23 mouse cellular contexts compared by ENCODE assay signal in genomic region chr13:118849541-118849940, GRCm38 (mm10).
DNase-seq lines count a peak whose midpoint lies in the region; ATAC-seq lines count a peak whose summit lies in the region.
"Had no signal": no experiment of that assay in that cellular context is flagged by ENCODE, and none has a peak within 500 bp of the region (broad histone marks: within the 10 kb centered on the region; RNA-seq: fewer than 3 reads in every experiment).

No protein-coding gene starts in this region.

- DNase-seq in frontal cortex, adult 2 months (ENCODE audit: extremely low spot score in 1 of 2, low spot score in 1 of 2), result peak; percentile 32 to 66
- no peak for DNase-seq in frontal cortex, postnatal 14 days (ENCODE audit: low spot score in 2 of 2)
- no peak for DNase-seq in limb, embryonic 10.5 days (ENCODE audit: low spot score)
- peak; percentile 28 for DNase-seq in adipocyte (ENCODE audit: low spot score)
- DNase-seq in lung, postnatal 14 days, result peak; percentile 1
- no peak for DNase-seq in kidney, adult 11 months
- no peak for DNase-seq in layer of hippocampus, adult 8-10 months (ENCODE audit: low spot score in 2 of 2)
- DNase-seq: B cell, adult 2 months; cerebellum, postnatal 14 days; embryo, embryonic 11 days; gastrocnemius, postnatal 10 days; kidney, adult 8-10 months; kidney, postnatal 25 days; layer of hippocampus, adult 9-11 months; thymus, adult 2 months had no signal

- H3K4me3 ChIP-seq in limb, embryonic 15.5 days, result no peak overlapping the region
- no peak overlapping the region for H3K4me3 ChIP-seq in limb, embryonic 10.5 days
- H3K4me3 ChIP-seq: erythroblast, embryonic 14.5 days; limb, embryonic 12.5 days; neural tube, embryonic 12.5 days had no signal

- WGBS in limb, embryonic 15.5 days, result 75% methylated on average over 5 of the region's 5 CpGs
- 95% methylated on average over 5 of the region's 5 CpGs for WGBS in limb, embryonic 10.5 days

- ATAC-seq in limb, embryonic 15.5 days (ENCODE audit: insufficient number of reproducible peaks, low FRiP score, low TSS enrichment, low read depth), result no peak
- ATAC-seq: forebrain, embryonic 14.5 days had no signal

- H3K27me3 ChIP-seq in limb, embryonic 15.5 days, result no peaks in the 10 kb centered on the region
- H3K27me3 ChIP-seq in limb, embryonic 10.5 days (ENCODE audit: low read depth, poor library complexity, severe bottlenecking), result no peaks in the 10 kb centered on the region
- H3K27me3 ChIP-seq: limb, embryonic 12.5 days; neural tube, embryonic 12.5 days had no signal

- H3K27ac ChIP-seq in limb, embryonic 15.5 days, result 0 out of 2 replicates have a peak overlapping the region, but pooled peaks have one; percentile 2
- no peak overlapping the region for H3K27ac ChIP-seq in limb, embryonic 10.5 days
- H3K27ac ChIP-seq: limb, embryonic 12.5 days; liver, embryonic 14.5 days; macrophage; neural tube, embryonic 12.5 days had no signal

- no peaks in the 10 kb centered on the region for H3K36me3 ChIP-seq in limb, embryonic 15.5 days
- H3K36me3 ChIP-seq in limb, embryonic 10.5 days, result no peaks in the 10 kb centered on the region
- H3K36me3 ChIP-seq: limb, embryonic 12.5 days; neural tube, embryonic 12.5 days had no signal

- H3K9me3 ChIP-seq in limb, embryonic 15.5 days, result no peaks in the 10 kb centered on the region
- H3K9me3 ChIP-seq in limb, embryonic 10.5 days (replicated peaks), result no peaks in the 10 kb centered on the region
- H3K9me3 ChIP-seq: limb, embryonic 12.5 days; neural tube, embryonic 12.5 days had no signal

- no peak overlapping the region for H3K4me2 ChIP-seq in limb, embryonic 15.5 days
- H3K4me2 ChIP-seq: limb, embryonic 12.5 days; midbrain, embryonic 11.5 days; neural tube, embryonic 12.5 days had no signal

- H3K9ac ChIP-seq in limb, embryonic 15.5 days, result no peak overlapping the region
- H3K9ac ChIP-seq: limb, embryonic 12.5 days; liver, embryonic 14.5 days; neural tube, embryonic 12.5 days had no signal

- no peaks in the 10 kb centered on the region for H3K4me1 ChIP-seq in limb, embryonic 15.5 days
- H3K4me1 ChIP-seq in limb, embryonic 10.5 days, result no peaks in the 10 kb centered on the region
- H3K4me1 ChIP-seq: limb, embryonic 12.5 days; neural tube, embryonic 12.5 days had no signal

Comparison
In these comparisons a context has a peak if more than half of its experiments do, and no peak if none do; other contexts are left out.
1. DNase-seq: peak in frontal cortex, adult 2 months (2 of 2), adipocyte (single experiment) and lung, postnatal 14 days (single experiment); none in frontal cortex, postnatal 14 days (0 of 2), limb, embryonic 10.5 days (single experiment), kidney, adult 11 months (single experiment) and layer of hippocampus, adult 8-10 months (0 of 2).